7 mouse cellular contexts compared by ENCODE assay signal in genomic region chr2:170184175-170184983, GRCm38 (mm10). TPM values are rescaled to one million over a fixed set of nuclear protein-coding genes. Genes with fewer than 3 reads are reported as not detected.
DNase-seq lines count a peak whose midpoint lies in the region; ATAC-seq and TF ChIP-seq lines count a peak whose summit lies in the region.

No protein-coding gene starts in this region.

- H3K27me3 ChIP-seq in intestine, embryonic 15.5 days (replicated peaks): no peaks in the 10 kb centered on the region
- no peaks in the 10 kb centered on the region for H3K27me3 ChIP-seq in limb, embryonic 10.5 days (ENCODE audit: low read depth, poor library complexity, severe bottlenecking)
- H3K27me3 ChIP-seq in midbrain, embryonic 11.5 days (ENCODE audit: control insufficient read depth, insufficient read depth, low read length): no peaks in the 10 kb centered on the region

- peak; percentile 99 for DNase-seq in R1 (ENCODE audit: low read depth, low spot score)
- peak; percentile 37 to 51 for DNase-seq in gastrocnemius, postnatal 36 days
- peak; percentile 82 for DNase-seq in limb, embryonic 10.5 days (ENCODE audit: low spot score)
- peak; percentile 94 for DNase-seq in midbrain, embryonic 11.5 days (ENCODE audit: low spot score, missing footprints)
- DNase-seq in spleen, adult 12 weeks (ENCODE audit: low spot score): peak; percentile 64

- H3K9me3 ChIP-seq in intestine, embryonic 15.5 days: no peaks in the 10 kb centered on the region
- H3K9me3 ChIP-seq in limb, embryonic 10.5 days (replicated peaks): no peaks in the 10 kb centered on the region
- no peaks in the 10 kb centered on the region for H3K9me3 ChIP-seq in midbrain, embryonic 11.5 days (ENCODE audit: control insufficient read depth, low read length)

- no peaks in the 10 kb centered on the region for H3K36me3 ChIP-seq in intestine, embryonic 15.5 days
- H3K36me3 ChIP-seq in limb, embryonic 10.5 days: no peaks in the 10 kb centered on the region
- H3K36me3 ChIP-seq in midbrain, embryonic 11.5 days (ENCODE audit: control insufficient read depth, insufficient read depth, low read length): no peaks in the 10 kb centered on the region

- peak overlapping the region; percentile 68 for H3K4me2 ChIP-seq in intestine, embryonic 15.5 days (replicated peaks)
- peak overlapping the region; percentile 61 for H3K4me2 ChIP-seq in midbrain, embryonic 11.5 days

- TF ChIP-seq CTCF in cortical plate, adult 2 months (IDR thresholded peaks at IDR 0.05; ENCODE audit: extremely low read depth, insufficient read depth, low read length): no peak

- peak overlapping the region; percentile 35 for H3K4me3 ChIP-seq in cortical plate, adult 2 months (ENCODE audit: insufficient read depth, low read length)
- peak overlapping the region; percentile 43 for H3K4me3 ChIP-seq in intestine, embryonic 15.5 days (replicated peaks)
- H3K4me3 ChIP-seq in limb, embryonic 10.5 days: peak overlapping the region; percentile 64
- peak overlapping the region; percentile 39 for H3K4me3 ChIP-seq in midbrain, embryonic 11.5 days (ENCODE audit: low read depth, low read length)

- WGBS in intestine, embryonic 15.5 days: 1% methylated on average over 33 of the region's 33 CpGs
- 2% methylated on average over 33 of the region's 33 CpGs for whole genome bisulfite sequencing in limb, embryonic 10.5 days
- WGBS in midbrain, embryonic 11.5 days: 1% methylated on average over 33 of the region's 33 CpGs

- peaks cover 1% of the 10 kb centered on the region; the same call in 1 of the 2 replicates for H3K4me1 ChIP-seq in cortical plate, adult 2 months (ENCODE audit: control insufficient read depth, insufficient read depth, low read length)
- H3K4me1 ChIP-seq in intestine, embryonic 15.5 days (replicated peaks): 0 out of 2 replicates have a peak, but pooled peaks cover 10% of the 10 kb centered on the region
- H3K4me1 ChIP-seq in limb, embryonic 10.5 days: peaks cover 21% of the 10 kb centered on the region
- no peaks in the 10 kb centered on the region; the same call in 1 of the 2 replicates for H3K4me1 ChIP-seq in midbrain, embryonic 11.5 days (ENCODE audit: control insufficient read depth, insufficient read depth, low read length)

- ATAC-seq in intestine, embryonic 15.5 days: peak; percentile 86
- ATAC-seq in midbrain, embryonic 11.5 days (ENCODE audit: low FRiP score): peak; percentile 91

- no peak for TF ChIP-seq POLR2A in cortical plate, adult 2 months (IDR thresholded peaks at IDR 0.05; ENCODE audit: extremely low read depth, insufficient read depth, low read length)

- intact Hi-C loops in gastrocnemius, postnatal 36 days (cut with DNase I): no loop called here

- H3K27ac ChIP-seq in cortical plate, adult 2 months (ENCODE audit: insufficient read depth, low read length): no peak overlapping the region
- H3K27ac ChIP-seq in intestine, embryonic 15.5 days: peak overlapping the region; percentile 81
- H3K27ac ChIP-seq in limb, embryonic 10.5 days: peak overlapping the region; percentile 92
- no peak overlapping the region for H3K27ac ChIP-seq in midbrain, embryonic 11.5 days (ENCODE audit: low read depth, low read length)

- peak overlapping the region; percentile 37 for H3K9ac ChIP-seq in intestine, embryonic 15.5 days
- H3K9ac ChIP-seq in midbrain, embryonic 11.5 days (ENCODE audit: low read length): peak overlapping the region; percentile 62

RNA-seq across cellular contexts. Expression of gene Zfp217, which starts 36.5 kb away (rescaled TPM):
- 1.7 and 1.9 TPM in 2 replicates for polyA plus RNA-seq in cortical plate, adult 2 months (2012; rRNA removed)
- 1 to 10 TPM; 4.3 to 5.7 TPM for total RNA-seq in gastrocnemius, postnatal 36 days (2021)
- 3.3 and 3.7 TPM in 2 replicates for polyA plus RNA-seq in intestine, embryonic 15.5 days (2015; fragmentation: Nextera tagmentation; extraction: Ambion mirVana)
- polyA plus RNA-seq in limb, embryonic 10.5 days (2016; fragmentation: Nextera tagmentation; extraction: Ambion mirVana): 3.9 and 4.1 TPM in 2 replicates
- 3.0 and 3.2 TPM in 2 replicates for polyA plus RNA-seq in midbrain, embryonic 11.5 days (2014; fragmentation: Nextera tagmentation; extraction: Ambion mirVana)

Comparison
In these comparisons a context has a peak if more than half of its experiments do, and no peak if none do; other contexts are left out.
1. DNase-seq: peak in every context shown above with its lines; median percentile 99 in R1; 94 in midbrain, embryonic 11.5 days; 82 in limb, embryonic 10.5 days; 64 in spleen, adult 12 weeks; 44 in gastrocnemius, postnatal 36 days.
2. H3K27ac ChIP-seq: peak in intestine, embryonic 15.5 days (single experiment) and limb, embryonic 10.5 days (single experiment); none in cortical plate, adult 2 months (single experiment) and midbrain, embryonic 11.5 days (single experiment).
3. Peak in every context shown above with its lines, with median percentiles within 50 percentile points of each other: H3K4me3 ChIP-seq.